Mouse (Mus musculus): ENCODE measurements around the gene Mzf1.

Gene Mzf1

DNA sequence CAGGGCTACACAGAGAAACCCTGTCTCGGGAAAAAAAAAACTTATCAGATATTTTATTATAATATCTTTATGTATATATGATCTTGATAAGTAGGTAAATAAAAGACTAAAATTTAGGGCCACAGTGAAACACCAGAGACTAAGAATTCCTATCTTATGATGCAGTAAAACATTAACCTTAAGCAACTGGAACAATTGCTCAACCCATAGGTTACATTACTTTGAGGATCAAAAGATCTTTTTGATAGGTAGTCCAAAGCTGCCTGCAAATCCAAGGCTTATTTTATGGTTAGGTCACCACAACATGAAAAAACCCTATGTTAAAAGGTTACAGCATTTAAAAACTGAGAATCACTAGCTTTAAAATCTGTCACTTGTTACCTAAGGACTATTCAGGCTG, 53.0 kb downstream of the Mzf1 start:
- DNase-seq: no peak

DNA sequence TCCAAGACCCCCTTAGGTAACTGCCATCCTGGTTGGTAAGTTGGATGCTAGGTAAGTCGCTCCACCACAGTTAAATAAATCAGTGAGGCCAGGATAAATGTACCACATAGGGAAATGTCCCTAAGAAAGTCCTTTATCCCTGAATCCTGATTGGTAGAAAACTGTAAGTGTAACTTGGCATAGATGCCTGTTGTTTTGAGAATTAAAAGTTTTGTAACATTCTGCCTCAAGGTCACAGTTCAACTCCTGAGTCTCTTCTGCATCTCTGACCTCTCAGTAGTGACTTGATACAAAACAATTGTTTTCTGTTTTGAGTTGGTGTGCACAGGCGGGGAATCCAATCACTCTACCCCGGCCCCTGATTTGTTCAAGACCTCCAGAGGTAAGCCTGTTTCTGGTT, 55.7 kb downstream of the Mzf1 start, which contains the start of gene Trim28:
Gene Trim28, plus strand, starts transcription at position 264 of the 400 bp plus-strand sequence.
- DNase-seq: no peak

DNA sequence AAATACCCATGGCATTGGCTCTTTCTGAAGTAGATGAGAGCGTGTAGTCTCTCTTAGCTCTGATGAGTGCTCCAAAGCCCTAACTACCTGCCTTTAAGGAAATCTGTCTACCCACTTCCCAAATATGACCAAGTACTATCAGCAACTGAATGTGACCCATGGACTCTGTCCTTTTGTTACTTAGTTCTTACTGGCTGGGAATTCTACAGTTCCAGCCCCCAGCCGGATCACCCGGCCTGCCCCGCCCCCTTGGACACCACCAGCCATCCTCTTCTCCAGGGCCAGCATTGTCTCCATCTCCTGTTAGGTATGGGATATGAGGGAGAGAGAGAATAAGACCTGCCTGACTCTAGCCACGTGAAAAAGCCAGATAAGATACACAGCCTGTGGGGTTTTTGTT, 56.5 kb downstream of the Mzf1 start, which contains the start of gene Slc27a5:
Gene Slc27a5, minus strand, starts transcription at position 140 of the 400 bp plus-strand sequence.
- DNase-seq: no peak

DNA sequence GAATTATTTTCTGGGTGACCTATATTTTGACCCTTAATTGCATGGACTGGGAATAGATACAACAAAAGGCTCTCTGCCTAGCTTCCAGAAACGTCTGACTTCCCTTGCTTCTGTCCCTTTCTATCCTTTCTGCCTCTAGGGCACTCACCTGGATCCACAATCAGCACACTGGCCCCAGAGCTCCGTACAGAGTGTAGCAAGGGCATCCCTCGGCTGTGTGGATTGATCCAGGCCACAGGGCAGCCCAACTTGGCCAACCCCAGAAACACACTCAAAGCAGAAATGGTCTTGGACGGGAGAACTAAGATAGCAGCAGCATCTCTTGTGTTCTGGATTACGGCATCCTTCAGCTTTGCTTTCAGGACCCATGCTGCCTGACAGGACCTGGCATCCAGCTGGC, 57.3 kb downstream of the Mzf1 start:
- DNase-seq: no peak

DNA sequence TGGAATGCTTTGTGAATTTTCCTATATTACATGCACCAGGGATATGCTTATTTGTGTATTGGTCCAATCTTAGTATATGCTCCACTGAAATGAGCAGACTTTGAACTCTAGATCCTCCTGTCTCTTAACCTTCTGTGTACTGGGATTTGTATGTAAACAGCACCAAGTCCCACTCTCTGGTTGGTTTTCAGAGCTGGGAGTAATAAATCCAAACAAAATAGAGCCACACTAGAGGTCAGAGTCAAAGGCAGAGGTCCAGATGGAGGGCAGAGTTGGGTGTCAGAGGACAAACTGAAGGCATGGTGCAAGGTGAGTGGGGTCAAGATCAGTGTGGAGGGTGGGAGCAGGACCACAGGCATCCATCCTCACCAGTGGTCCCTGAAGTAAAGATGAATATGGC, 58.7 kb downstream of the Mzf1 start:
- DNase-seq: no peak

DNA sequence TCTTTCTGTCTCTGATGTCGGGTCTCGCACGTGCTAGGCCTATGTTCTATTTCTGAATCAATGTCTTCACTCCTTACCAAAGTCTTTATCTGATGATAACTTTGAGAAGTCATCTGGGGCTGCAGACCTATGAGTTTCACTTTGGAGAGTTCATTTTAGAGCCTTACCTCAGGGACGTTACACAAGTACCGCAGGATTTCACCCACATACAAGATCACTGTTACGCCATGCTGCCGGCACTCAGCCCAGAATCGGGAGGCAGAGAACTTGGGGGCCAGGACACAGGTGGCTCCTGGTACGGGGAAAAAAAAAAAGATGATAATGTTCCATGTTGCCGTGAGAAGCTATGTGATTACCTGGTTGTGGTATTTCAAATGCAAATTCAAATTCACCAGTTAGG, 61.4 kb downstream of the Mzf1 start:
- DNase-seq: no peak

Data from right cerebral cortex, postnatal 4 days (tissue).